ENCODE assay signal across 8 mouse cellular contexts in the genomic region with DNA sequence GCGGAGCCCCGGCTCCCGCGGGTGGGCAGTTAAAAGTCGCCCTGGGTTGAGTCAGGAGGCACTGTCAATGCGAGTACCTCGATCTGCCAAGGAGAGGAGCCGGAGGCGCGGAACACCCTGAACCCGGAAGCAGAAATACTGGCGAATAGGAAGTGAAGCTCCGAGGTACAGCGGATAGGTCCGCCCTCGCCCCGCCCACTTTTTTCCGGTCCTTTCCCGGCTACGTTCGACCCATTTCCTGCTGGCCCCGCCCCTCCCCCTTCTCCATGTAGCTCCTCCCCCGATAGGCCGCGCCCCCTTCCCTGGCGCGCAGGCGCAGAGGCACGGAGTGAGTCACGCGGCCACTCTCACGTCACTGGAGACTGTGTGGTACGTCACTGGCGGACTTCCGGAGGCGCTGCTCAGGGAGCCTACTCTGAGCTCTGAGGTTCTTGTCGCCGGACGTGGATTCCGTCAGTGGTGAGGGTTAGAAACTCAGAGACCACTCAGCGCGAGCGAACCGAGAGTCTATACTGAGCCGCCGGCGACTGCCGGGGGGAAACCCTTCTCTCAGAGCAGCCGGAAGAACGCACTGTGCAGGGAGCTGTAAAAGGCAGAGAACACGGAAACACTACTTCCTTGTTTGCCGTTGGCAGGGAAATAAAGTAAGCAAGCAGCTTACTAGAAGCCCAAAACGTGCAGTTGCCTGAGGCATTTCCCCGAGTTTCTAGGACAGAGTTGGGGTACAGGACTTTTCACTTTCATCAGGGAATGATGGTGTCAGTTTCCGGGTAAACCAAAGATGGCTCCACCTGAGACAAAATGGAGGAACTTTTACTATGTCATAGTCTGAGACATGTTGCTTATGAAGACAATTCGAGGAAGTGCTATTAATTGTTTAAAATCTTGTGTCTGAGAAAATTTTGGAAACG. TPM values are rescaled to one million over a fixed set of nuclear protein-coding genes. Genes with fewer than 3 reads are reported as not detected.
A peak's percentile ranks its signal among the peaks of the same experiment; 100 is the strongest.
DNase-seq lines count a peak whose midpoint lies in the region; ATAC-seq lines count a peak whose summit lies in the region.

A gene (minus strand): TSS at position 140 of the 911 bp plus-strand sequence.

- no peaks in the 10 kb centered on the region for H3K9me3 ChIP-seq in hindbrain, embryonic 16.5 days (ENCODE audit: control insufficient read depth, low read length)

- H3K79me2 ChIP-seq in macrophage (ENCODE audit: inconsistent target): peaks cover 43% of the 10 kb centered on the region

- ATAC-seq in hindbrain, embryonic 16.5 days: peak; percentile 99

- H3K27ac ChIP-seq in hindbrain, embryonic 16.5 days (ENCODE audit: low read depth, low read length): peak within 1 kb of the TSS; percentile 97
- peak within 1 kb of the TSS; percentile 96 for H3K27ac ChIP-seq in macrophage

- DNase-seq in WW6 (ENCODE audit: low read depth, low spot score): peak; percentile 99
- DNase-seq in cerebellum, postnatal 4 days (ENCODE audit: low spot score in 2 of 2): peak; percentile 99 to 100
- DNase-seq in gastrocnemius, adult 18-20 months (ENCODE audit: low spot score): peak; percentile 99
- DNase-seq in left cerebral cortex, adult 18-20 months (ENCODE audit: low spot score in 2 of 2): peak; percentile 99 to 100
- peak; percentile 100 for DNase-seq in right cerebral cortex, adult 18-20 months
- DNase-seq in urinary bladder, postnatal 10 days (ENCODE audit: low spot score): peak; percentile 97

- peaks cover 23% of the 10 kb centered on the region for H3K4me1 ChIP-seq in hindbrain, embryonic 16.5 days (ENCODE audit: control insufficient read depth, insufficient read depth, low read depth, low read length)

- 3% methylated on average over 56 of the region's 57 CpGs for WGBS in hindbrain, embryonic 16.5 days
- WGBS in macrophage (ENCODE audit: missing documents): 2% methylated on average over 51 of the region's 57 CpGs

- H3K4me3 ChIP-seq in hindbrain, embryonic 16.5 days (ENCODE audit: low read length): peak within 1 kb of the TSS; percentile 99
- H3K4me3 ChIP-seq in macrophage (ENCODE audit: inconsistent target): peak within 1 kb of the TSS; percentile 85

- no peaks in the 10 kb centered on the region for H3K36me3 ChIP-seq in hindbrain, embryonic 16.5 days (ENCODE audit: control insufficient read depth, insufficient read depth, low read length)
- no peaks in the 10 kb centered on the region for H3K36me3 ChIP-seq in macrophage (ENCODE audit: inconsistent target)

- peak within 1 kb of the TSS; percentile 100 for H3K4me2 ChIP-seq in hindbrain, embryonic 16.5 days (ENCODE audit: low read length)

- H3K27me3 ChIP-seq in hindbrain, embryonic 16.5 days (replicated peaks; ENCODE audit: control insufficient read depth, insufficient read depth, low read length): no peaks in the 10 kb centered on the region

- H3K9ac ChIP-seq in hindbrain, embryonic 16.5 days (ENCODE audit: low read depth, low read length): peak within 1 kb of the TSS; percentile 84

RNA-seq across cellular contexts. Expression of the gene that starts here (rescaled TPM):
- total RNA-seq in gastrocnemius, adult 18-20 months (2021): 10 to 100 TPM; 21.3 to 22.8 TPM
- polyA plus RNA-seq in hindbrain, embryonic 16.5 days (2015; fragmentation: Nextera tagmentation; extraction: Ambion mirVana): 15.0 and 17.1 TPM in 2 replicates
- total RNA-seq in left cerebral cortex, adult 18-20 months (2021): 10 to 100 TPM; 22.2 to 24.8 TPM
- total RNA-seq in macrophage (2018; cell fraction: chromatin; rRNA removed): 10 to 100 TPM; 24.7 to 63.7 (median 45.1) TPM
- 10 to 100 TPM; 14.1 to 24.6 (median 20.0) TPM for total RNA-seq in macrophage (2018; cell fraction: cytosol; rRNA removed)
- 10 to 100 TPM; 26.3 to 55.4 (median 41.0) TPM for total RNA-seq in macrophage (2018; cell fraction: nucleus; rRNA removed)
- polyA plus RNA-seq in macrophage (2018): 14.4 to 17.0 TPM (median 15.7 TPM) in 3 replicates

Comparison
In these comparisons a context has a peak if more than half of its experiments do, and no peak if none do; other contexts are left out.
1. Peak in every context shown above with its lines: DNase-seq, ATAC-seq, H3K4me3 ChIP-seq and H3K27ac ChIP-seq.